Mouse (Mus musculus): Measurements from ENCODE around the gene Tceal7. TPM values are rescaled to one million over a fixed set of nuclear protein-coding genes. Genes with fewer than 3 reads are reported as not detected.
"Not testable (repeated sequence)": the region's sequence is repeated elsewhere in the genome, so short reads cannot be mapped to it uniquely, and the experiment has no call there.

Tceal7 gene
- polyA plus RNA-seq, 1 experiment from 2014 or later: 1.5 TPM

- Histone ChIP-seq H3K4me1 (peaks cover 12% of the 10 kb centered on the region), H3K27me3 (peaks cover 7% of the 10 kb centered on the region; the same call in 1 of the 2 replicates), H3K27ac (no peak overlapping the region), H3K9me3 (no peaks in the 10 kb centered on the region), H3K4me3 (replicated peaks) (no peak overlapping the region), H3K36me3 (replicated peaks) (no peaks in the 10 kb centered on the region; the same call in 1 of the 2 replicates), H3K4me2 (no peak overlapping the region), H3K9ac (no peak overlapping the region)
- 75% methylated on average over 5 of the region's 5 CpGs for WGBS
- no peak for ATAC-seq (ENCODE audit: low FRiP score)
These were observed 53.1 kb downstream of the Tceal7 start for GRCm38 (mm10) chrX:136267720-136268119.

GRCm38 (mm10) chrX:136268173-136268572 lies 53.6 kb downstream of the Tceal7 start:
- Histone ChIP-seq H3K4me2 (no peak overlapping the region), H3K4me1 (peaks cover 12% of the 10 kb centered on the region), H3K36me3 (replicated peaks) (no peaks in the 10 kb centered on the region; the same call in 1 of the 2 replicates), H3K9me3 (no peaks in the 10 kb centered on the region), H3K4me3 (replicated peaks) (no peak overlapping the region), H3K27ac (no peak overlapping the region), H3K9ac (no peak overlapping the region), H3K27me3 (peaks cover 3% of the 10 kb centered on the region; the same call in 1 of the 2 replicates)
- WGBS: 78% methylated on average over 4 of the region's 4 CpGs
- no peak for ATAC-seq (ENCODE audit: low FRiP score)

- 56% methylated on average over 6 of the region's 30 CpGs for WGBS
- peak within 1 kb of the TSS; percentile 52 for H3K4me2 ChIP-seq
- H3K4me1 ChIP-seq: peaks cover 12% of the 10 kb centered on the region
- not testable (repeated sequence) for H3K9me3 ChIP-seq; H3K27me3 ChIP-seq; H3K36me3 ChIP-seq (replicated peaks)
- H3K9ac ChIP-seq: peak within 1 kb of the TSS; percentile 54
- H3K4me3 ChIP-seq (replicated peaks): peak within 1 kb of the TSS; percentile 43
- peak within 1 kb of the TSS; percentile 61 for H3K27ac ChIP-seq
- peak; percentile 99 for ATAC-seq (ENCODE audit: low FRiP score)
These were observed 55.3 kb downstream of the Tceal7 start, which contains the start of gene Bex3 for GRCm38 (mm10) chrX:136269743-136270392. Gene Bex3 (plus strand): TSS chrX:136270253.

- 13% methylated on average over 3 of the region's 60 CpGs for WGBS
- H3K9ac ChIP-seq: peak overlapping the region; percentile 54
These were observed 56.0 kb downstream of the Tceal7 start for GRCm38 (mm10) chrX:136270393-136271111.

GRCm38 (mm10) chrX:136274542-136274941 lies 60.0 kb downstream of the Tceal7 start:
- peaks cover 12% of the 10 kb centered on the region for H3K4me1 ChIP-seq
- H3K9me3 ChIP-seq: no peaks in the 10 kb centered on the region
- H3K4me2 ChIP-seq: no peak overlapping the region
- H3K27me3 ChIP-seq: peaks cover 10% of the 10 kb centered on the region
- no peak for ATAC-seq (ENCODE audit: low FRiP score)
- peak overlapping the region; percentile 59; the same call in 1 of the 2 replicates for H3K27ac ChIP-seq
- H3K36me3 ChIP-seq (replicated peaks): no peaks in the 10 kb centered on the region; the same call in 1 of the 2 replicates
- 21% methylated on average over 3 of the region's 3 CpGs for WGBS
- H3K4me3 ChIP-seq (replicated peaks): no peak overlapping the region
- no peak overlapping the region for H3K9ac ChIP-seq

More at GRCm38 (mm10) chrX:136270393-136271111, 56.0 kb downstream of the Tceal7 start:
- not testable (repeated sequence) for H3K9me3 ChIP-seq; H3K27me3 ChIP-seq; H3K36me3 ChIP-seq (replicated peaks)
- H3K4me1 ChIP-seq: peaks cover 12% of the 10 kb centered on the region
- peak overlapping the region; percentile 61 for H3K27ac ChIP-seq
- peak overlapping the region; percentile 52 for H3K4me2 ChIP-seq
- peak overlapping the region; percentile 43 for H3K4me3 ChIP-seq (replicated peaks)
- ATAC-seq (ENCODE audit: low FRiP score): peak; percentile 52

- 27% methylated on average over 3 of the region's 3 CpGs for WGBS
- H3K9ac ChIP-seq: no peak overlapping the region
- H3K36me3 ChIP-seq (replicated peaks): no peaks in the 10 kb centered on the region; the same call in 1 of the 2 replicates
- peaks cover 10% of the 10 kb centered on the region for H3K27me3 ChIP-seq
- H3K4me3 ChIP-seq (replicated peaks): no peak overlapping the region
- H3K9me3 ChIP-seq: no peaks in the 10 kb centered on the region
- no peak overlapping the region for H3K27ac ChIP-seq
- peak; percentile 76; the same call in 1 of the 2 replicates for ATAC-seq (ENCODE audit: low FRiP score)
- H3K4me2 ChIP-seq: no peak overlapping the region
- H3K4me1 ChIP-seq: peaks cover 12% of the 10 kb centered on the region
These were observed 60.8 kb downstream of the Tceal7 start for GRCm38 (mm10) chrX:136275386-136275785.

Small RNAs within 50 kb of the gene (microRNA-seq; reads per million reads assigned to microRNA genes)
- not detected for gene Mir6383

Other genes with a start within 250 kb of the Tceal7 start
- gene Arxes2, start 221.0 kb upstream of the Tceal7 start, polyA plus RNA-seq (2016; fragmentation: Nextera tagmentation; extraction: Ambion mirVana): 143 and 148 TPM in 2 replicates
- gene Arxes1, start 181.4 kb upstream of the Tceal7 start, polyA plus RNA-seq (2016; fragmentation: Nextera tagmentation; extraction: Ambion mirVana): 50.8 and 53.0 TPM in 2 replicates
- gene Bex2, start 146.5 kb upstream of the Tceal7 start, polyA plus RNA-seq (2016; fragmentation: Nextera tagmentation; extraction: Ambion mirVana): 403 and 426 TPM in 2 replicates
- gene Nxf3, start 129.5 kb upstream of the Tceal7 start, polyA plus RNA-seq (2016; fragmentation: Nextera tagmentation; extraction: Ambion mirVana): not detected in 2 replicates
- 117 and 124 TPM in 2 replicates for gene Bex4, start 75.8 kb upstream of the Tceal7 start, polyA plus RNA-seq (2016; fragmentation: Nextera tagmentation; extraction: Ambion mirVana)
- gene Tceal8, start 42.4 kb upstream of the Tceal7 start, polyA plus RNA-seq (2016; fragmentation: Nextera tagmentation; extraction: Ambion mirVana): 145 and 152 TPM in 2 replicates
- 10.4 and 11.1 TPM in 2 replicates for gene Tceal5, start 10.9 kb upstream of the Tceal7 start, polyA plus RNA-seq (2016; fragmentation: Nextera tagmentation; extraction: Ambion mirVana)
- 131 and 138 TPM in 2 replicates for gene Bex1, start 734 bp downstream of the Tceal7 start, polyA plus RNA-seq (2016; fragmentation: Nextera tagmentation; extraction: Ambion mirVana)
- gene Tceal9, start 30.3 kb downstream of the Tceal7 start, polyA plus RNA-seq (2016; fragmentation: Nextera tagmentation; extraction: Ambion mirVana): 411 and 412 TPM in 2 replicates
- 632 and 641 TPM in 2 replicates for gene Bex3, start 55.5 kb downstream of the Tceal7 start, polyA plus RNA-seq (2016; fragmentation: Nextera tagmentation; extraction: Ambion mirVana)

Measured in forebrain, embryonic 12.5 days (tissue).